Mouse (Mus musculus) thymus, adult 18-20 months (tissue): ENCODE results near the gene Rbbp5.
"Not testable (repeated sequence)": the region's sequence is repeated elsewhere in the genome, so short reads cannot be mapped to it uniquely, and the experiment has no call there.

Source experiments
- DNase-seq, 2 experiments: peaks; one replicate each; pipeline ENCODE4 v3.0.0; 2022; ENCODE audit warnings: mixed read lengths in 2 of 2

Gene Rbbp5

DNA sequence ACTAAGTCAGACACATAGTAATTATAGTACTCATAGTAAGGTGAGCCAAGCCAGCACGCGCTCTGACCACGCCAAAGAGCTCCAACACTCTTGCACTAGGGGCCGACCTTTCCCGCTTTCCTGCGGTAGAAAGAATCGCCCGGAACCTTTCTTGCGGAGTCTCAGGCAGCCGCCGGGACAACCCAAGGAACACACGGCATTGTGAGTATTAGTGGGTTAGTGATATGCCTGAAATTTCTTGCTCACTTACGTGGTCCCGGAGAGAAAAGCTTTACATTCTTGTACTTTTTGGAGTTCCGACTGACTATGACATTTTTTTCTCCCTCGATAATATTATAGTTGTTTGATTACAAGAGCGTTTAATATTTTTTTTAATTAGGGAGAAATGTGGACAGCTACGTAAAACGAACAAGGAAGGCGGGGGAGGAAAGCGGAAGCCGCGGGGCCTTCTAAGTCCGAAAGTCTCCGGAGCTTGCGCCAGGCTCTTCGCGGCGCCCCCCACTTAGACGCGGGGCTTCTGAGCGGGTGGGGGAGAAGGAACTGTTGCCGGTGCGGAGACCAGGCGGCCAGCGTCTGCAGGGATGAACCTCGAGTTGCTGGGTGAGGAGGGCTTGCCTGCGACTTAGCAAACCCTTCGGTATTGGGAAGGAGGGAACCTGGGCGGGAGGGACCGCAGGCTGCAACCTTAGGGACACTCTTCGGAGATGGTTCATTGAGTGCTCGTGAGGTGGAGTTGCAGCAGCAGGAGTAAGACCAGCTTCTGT, at the start of gene Rbbp5:
Gene Rbbp5, plus strand, starts transcription at position 438 of the 764 bp plus-strand sequence.
- DNase-seq = peak; percentile 68 to 72

DNA sequence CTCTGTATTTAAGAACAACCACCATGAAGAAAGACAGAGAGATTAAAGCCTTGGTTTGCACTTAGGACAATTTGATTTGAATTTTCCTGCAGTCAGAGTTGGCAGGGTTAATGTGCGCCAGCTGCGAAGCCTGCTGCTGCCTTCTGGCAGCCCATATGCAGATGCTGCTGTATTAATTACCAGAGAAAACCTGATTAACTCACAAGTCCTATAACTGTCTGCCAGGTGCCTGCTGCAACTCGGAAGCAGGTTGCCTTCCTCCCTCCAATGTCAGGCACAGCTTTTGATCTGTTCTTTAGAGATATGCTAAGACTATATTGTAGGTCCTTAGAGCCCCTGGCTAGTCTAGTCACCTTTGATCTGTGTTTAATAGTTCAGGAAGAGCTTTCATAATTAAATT, 46.3 kb upstream of the Rbbp5 start:
- DNase-seq = no peak

DNA sequence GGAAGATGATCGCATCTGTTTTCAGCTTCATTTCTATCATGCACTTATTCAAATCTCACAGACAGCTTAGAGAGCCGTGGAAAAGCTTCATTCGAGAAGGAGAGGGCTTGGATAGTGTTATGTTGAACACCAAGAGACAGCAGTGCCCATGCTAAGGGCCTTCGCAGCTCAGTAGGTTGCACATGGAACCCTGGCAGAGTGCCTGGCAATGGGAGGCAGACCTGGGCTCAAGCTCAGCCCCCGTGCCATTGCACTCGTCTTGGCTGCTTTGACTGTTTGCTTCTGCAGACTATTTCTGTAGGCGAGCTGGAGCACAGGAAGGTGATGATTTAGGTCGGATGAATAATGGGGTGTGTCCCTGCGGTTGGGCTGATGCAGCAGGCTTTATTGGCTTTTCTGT, 45.4 kb upstream of the Rbbp5 start:
- DNase-seq = no peak

DNA sequence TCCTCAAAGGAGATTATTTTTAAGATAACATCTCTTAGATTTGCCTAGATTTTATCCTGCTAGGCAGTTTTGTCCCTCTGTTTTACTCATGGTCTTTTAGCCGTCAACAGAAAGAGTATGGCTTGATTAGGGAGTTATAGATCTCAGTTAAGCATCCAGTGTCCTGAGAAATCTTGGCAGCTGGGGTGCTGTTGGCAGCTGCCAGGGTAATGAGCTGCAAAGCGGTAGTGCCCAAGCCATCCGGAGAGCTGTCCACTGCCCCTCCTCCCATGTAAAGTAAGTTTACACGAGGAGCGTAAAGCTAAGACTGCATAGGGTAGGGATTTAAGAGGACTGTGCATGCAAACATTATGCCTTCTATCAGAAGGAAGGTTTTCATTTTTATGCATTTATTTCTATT, 43.8 kb upstream of the Rbbp5 start:
- no peak for DNase-seq

DNA sequence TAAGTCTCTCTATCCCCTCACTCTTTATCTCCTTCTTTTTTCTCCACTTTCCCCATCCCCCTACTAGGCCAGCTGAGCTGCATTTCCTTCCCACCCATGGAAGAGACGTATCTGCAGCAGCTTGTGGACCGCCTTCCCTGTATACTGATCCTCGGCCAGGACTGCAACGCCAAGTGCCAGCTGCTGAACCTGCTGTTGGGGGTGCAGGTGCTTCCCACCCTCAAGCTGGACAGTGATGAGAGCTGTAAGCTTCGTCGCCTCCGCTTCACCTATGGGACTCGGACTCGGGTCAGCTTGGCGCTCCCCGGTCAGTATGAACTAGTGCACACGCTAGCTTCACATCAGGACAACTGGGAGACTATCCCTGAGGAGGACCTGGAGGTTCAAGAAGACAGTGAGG, 43.1 kb upstream of the Rbbp5 start:
- no peak for DNase-seq

DNA sequence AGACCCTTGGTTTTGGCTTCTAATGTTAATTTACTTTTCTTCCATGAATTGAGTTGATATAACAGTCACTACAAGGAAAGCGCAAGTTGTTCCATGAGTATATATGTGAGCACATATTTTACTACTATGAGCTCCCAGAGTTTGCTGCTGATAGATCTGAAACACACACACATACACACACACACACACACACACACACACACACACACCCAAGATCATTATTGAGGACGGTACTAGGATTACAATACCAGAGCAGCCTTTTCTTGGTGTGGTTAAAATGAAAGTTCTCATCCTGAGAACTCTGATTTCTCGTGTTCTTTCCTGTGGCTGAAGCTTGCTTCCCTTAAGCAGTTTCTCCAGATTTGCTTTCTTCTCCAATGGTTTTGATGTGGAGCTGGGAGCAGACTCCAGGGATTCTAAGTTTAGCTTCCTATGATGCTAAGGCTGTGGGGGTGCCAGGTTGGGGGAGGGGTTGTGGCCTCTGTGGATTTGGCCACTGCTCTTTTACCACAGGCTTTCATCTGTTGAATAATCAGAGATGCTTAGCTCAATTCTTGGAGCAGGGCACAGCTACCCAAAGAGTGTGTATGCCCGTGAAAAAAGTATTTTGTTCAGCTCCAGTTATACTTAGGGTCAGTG, 40.7 kb upstream of the Rbbp5 start:
- no peak for DNase-seq

DNA sequence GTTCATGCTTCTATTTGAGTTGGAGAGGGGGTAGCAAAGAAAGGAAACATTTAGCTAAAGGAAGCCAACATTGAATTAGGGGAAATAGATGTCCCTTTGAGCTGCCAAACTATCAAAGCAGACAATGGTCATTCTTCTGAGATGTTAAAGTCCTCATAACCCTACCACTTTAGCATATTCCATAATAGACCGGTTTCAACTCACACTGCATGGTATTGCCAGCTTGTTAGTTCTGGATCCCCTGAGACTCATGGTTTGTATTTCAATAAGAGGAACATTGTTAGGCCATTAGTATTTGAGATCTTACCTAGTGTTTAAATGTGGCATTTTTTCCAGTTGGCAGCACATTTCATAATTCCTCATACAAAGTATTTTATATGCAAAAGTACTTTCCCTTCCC, 40.2 kb upstream of the Rbbp5 start:
- DNase-seq = no peak

DNA sequence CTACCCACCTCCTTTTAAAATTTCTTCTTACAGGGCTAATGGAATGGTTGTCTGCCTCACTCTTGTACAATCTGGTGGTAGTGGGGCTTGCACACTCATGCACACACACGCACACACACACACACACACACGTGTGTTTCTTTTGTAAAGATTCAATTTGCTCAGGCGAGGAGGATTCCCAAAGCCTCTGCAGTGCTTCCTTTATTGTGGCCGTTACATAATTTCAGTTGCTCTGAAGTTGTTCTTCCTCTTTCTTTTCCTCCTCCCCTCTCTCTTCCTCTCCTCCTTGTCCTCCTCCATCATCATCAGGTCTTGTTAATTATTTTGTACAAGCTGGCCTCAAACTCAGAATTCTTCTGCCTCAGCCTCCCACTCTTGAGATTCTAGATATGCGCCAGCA, 39.8 kb upstream of the Rbbp5 start:
- no peak for DNase-seq

DNA sequence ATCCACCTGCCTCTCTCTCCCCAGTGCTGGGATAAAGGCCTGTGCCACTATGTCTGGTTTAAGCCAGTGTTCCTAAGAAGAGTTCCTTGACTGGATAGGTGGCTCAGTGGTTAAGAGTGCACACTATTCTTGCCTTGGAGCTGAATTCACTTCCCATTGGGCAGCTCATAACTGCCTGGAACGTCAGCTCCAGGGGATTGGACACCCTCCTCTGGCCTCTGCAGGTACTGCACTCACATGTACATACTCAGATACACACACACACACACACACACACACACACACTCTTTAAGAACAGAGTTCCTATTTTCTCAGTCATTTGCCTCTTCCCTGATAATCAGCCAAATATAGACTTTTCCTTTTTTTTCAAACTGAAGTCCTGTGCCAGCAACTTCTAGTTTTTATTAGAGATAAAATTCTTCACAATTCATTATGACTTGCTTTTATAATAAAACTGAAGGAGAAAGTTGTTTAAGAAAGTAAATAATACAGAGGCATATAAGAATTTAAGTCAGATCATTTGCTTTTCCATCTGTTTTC, 36.2 kb upstream of the Rbbp5 start:
- DNase-seq = no peak

DNA sequence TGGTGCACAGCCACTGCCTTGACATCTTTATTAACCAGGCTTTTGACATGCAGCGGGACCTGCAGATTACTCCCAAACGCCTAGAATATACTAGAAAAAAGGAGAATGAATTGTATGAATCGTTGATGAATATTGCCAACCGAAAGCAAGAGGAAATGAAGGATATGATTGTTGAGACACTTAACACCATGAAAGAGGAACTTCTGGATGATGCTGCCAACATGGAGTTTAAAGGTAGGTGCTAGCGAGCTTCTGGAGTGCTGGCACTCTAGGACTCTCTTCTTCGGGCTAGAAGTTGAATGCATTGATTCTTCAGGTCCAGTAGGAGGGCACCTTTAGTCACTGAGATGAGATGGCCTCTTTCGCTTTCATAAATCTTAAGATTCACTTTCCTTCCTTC, 27.4 kb upstream of the Rbbp5 start:
- DNase-seq = no peak

DNA sequence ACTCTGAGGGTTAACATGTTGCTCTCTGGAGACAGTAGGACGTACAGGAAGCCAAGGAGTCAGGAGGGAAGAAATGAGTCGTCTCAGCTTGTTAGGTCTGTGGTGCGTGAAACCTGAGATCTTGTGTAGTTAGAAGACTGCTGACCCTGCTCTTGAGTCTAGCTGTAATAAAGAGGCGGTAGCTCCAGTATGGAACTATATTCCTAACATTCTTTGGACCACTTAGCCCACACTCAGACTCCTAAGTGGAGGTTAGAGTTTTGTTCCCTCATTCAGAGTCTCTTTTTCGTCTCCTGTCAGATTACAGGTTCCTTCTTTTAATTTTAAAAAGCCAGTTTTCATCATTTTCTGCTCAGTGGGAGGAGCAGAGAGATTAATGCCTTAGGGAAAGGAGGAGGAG, 12.5 kb upstream of the Rbbp5 start:
- no peak for DNase-seq

DNA sequence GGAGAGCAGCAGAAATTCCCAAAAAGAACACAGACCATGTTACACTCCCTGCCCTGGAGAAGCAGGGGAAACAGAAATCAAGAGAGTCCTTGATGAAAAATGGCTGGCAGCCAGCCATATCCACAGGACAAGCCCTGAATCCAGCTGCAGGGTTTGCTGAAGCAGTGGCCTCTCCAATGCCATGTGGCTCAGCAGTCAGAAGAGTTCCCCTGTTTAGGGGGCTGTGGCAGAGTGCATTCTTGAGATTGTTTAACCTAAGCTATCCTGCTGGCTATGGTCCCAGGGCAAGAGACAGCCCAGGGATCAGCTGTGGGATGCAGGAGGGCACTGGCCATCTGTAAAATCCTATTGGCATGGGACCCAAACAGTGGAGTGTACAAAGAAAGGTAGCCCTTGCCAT, 8.2 kb upstream of the Rbbp5 start:
- DNase-seq = no peak

DNA sequence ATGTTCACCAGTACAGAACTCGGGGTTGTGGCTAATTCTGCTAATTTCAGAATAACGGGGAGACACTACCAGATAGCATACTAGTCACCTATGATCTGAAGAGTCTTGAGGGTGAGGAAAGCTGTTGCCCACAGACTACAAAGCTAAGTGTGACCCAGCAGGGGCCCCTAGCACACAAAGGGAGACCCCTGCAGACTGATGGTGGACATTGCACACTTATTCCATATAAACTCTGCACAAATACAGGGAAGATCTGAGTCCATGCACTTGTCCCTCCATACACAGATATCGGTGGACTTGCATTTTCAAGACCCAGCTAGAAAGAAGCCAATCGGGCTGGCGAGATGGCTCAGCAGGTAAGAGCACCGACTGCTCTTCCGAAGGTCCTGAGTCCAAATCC, 7.6 kb upstream of the Rbbp5 start:
- no peak for DNase-seq

DNA sequence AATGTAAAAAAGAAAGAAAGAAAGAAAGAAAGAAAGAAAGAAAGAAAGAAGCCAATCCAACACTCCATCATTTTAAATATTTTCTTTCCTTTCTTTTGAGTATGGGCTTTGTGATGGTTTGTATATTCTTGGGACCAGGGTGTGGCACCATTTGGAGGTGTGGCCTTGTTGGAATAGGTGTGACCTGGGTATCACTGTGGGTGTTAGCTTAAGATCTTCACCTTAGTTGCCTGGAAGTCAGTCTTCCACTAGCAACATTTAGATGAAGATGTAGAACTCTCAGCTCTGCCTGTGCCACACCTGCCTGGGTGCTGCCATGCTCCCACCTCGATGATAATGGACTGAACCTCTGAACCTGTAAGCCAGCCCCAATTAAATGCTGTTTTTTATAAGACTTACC, 7.1 kb upstream of the Rbbp5 start:
- not testable (repeated sequence) for DNase-seq

DNA sequence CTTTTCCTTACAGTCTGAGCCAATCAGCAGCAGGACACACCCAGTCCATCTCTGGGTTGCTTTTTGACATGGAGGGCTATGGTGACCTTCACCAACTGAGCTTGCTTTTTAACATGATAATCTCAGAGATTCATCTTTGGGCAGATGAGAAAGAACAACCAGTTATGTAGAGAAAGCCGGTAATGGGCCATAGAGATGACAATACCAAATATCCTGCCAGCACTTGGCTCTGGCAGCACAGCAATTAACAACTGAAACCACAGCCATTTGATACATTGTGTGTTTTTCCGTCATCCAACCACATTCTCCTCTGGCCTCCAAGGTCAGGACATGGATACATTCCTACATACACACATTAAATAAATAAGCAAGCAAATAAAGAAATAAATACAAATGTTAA, 6.1 kb upstream of the Rbbp5 start:
- no peak for DNase-seq

DNA sequence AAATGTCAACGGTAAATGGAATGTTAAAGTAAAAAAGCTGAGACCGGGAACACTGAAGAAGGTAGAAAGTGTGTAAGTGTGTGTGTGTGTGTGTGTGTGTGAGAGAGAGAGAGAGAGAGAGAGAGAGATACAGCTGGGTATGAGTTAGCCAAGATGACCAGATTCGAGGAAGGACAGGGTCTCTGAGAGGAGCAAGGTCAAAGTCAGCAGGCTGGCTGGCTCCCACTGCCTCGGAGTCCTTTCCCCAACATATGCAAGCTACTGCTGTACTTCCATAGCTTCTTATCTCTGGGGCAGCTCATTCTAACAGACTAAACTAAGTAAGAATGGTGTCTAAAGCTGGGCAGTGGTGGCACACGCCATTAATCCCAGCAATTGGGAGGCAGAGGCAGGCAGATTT, 5.7 kb upstream of the Rbbp5 start:
- DNase-seq = no peak

DNA sequence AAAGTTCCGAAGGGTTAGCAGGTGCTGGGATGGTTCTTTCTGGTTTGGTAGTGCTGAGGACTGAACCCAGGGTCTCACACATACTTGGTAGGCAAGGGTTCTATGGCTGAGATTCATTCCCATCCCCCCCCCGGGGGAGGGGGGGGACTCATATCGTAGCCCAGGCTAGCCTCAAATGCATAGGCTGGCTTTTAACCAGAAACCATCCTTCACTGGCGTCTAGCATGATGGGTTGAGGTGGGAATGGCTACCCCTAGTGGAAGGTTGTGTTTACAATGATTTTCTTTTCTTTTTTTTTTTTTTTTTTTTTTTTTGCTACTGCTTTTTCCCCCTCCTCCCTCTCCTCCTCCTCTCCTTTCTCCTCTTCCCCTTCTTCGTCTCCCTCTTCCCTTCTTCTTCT, 4.6 kb upstream of the Rbbp5 start:
- no peak for DNase-seq

DNA sequence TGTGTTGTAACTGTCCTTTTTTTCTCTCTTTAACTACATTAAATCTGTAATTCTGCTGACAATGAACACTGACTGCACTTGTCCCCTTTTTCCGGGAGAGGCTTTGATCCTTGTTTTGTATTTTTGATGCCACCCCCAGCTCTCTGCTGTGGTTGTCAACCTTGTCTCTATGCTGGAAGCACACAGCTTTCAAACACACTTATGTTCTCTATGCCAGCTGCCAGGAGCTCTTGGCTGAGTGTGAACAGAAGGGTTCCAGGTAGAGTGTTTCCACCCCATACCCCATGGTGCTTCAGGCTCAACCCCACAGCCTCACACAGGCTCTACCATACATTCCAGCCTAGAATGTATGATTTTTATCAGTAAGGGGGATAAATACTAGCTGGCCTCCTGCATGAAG, 2.7 kb upstream of the Rbbp5 start:
- no peak for DNase-seq

DNA sequence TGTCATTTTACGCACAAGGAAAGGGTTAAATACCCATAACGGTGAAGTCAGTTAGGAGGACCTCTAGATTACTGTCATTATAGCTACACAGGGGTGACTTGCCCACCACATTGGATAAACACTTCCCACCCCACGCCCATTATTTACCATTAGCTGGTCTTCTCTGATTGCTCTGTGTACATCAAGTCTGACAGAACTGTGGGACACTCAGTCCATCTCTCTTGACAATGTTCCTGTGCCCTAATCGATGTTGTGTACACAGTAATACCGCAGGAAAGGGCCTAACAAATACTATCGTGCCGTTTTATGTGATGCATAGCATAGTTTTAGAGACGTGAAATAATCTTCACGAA, 614 bp upstream of the Rbbp5 start:
- no peak for DNase-seq

DNA sequence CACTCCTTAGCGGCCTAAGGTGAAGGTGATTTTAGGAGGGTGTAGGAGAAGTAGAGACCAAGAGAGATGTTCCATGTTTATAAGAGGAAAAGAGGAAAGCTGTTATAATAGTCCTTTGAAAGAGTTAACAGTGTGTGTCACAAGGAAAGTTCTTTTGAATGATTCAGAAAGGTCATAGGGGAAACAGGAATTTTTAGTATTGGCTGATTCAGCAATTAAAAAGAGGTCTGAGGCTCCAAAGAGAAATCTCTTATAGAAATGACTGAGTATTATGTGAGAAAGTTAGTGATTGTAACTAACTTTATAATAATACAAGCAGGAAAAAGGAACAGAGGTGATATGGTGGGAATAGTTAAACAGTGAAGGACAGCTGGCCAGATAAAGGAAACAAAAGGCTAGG, 2.3 kb downstream of the Rbbp5 start:
- DNase-seq = no peak

DNA sequence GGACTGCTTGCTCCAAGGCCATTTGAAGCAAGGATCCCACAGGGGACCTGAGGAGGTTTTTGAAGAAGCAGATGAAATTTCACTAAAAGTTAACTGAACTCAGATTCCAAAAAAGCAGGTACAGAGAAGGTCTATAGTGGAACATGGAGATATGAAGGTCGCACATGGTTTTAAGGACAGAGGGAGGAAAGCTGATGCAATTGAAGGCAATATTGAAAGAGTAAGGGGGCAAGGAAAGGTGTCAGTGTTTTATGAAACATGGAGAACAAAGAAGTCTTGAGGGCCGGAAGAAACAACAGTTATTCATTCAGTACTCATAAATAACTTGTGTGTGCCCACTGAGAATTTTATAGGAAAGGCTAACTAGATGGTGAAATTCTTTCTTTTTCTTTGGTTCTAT, 4.5 kb downstream of the Rbbp5 start:
- DNase-seq = no peak

DNA sequence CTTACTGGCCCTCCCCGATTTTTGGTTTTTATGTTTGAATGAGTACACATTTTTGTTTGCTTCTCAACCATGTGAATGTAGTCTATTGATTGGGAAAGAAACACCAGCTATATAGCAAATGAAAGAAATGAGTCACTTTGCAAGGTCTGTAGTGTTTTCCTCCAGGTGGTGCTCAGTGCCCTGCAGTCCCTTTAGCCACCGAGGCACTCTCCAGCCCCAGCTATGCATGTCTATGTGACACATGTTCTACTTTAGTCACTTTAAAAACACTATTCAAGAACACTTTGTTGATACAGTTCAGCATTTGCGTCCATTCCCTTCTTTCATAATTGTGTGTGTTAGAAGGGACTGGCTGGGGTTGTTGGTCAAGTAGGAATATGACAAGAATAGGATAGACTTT, 6.1 kb downstream of the Rbbp5 start:
- DNase-seq = no peak

DNA sequence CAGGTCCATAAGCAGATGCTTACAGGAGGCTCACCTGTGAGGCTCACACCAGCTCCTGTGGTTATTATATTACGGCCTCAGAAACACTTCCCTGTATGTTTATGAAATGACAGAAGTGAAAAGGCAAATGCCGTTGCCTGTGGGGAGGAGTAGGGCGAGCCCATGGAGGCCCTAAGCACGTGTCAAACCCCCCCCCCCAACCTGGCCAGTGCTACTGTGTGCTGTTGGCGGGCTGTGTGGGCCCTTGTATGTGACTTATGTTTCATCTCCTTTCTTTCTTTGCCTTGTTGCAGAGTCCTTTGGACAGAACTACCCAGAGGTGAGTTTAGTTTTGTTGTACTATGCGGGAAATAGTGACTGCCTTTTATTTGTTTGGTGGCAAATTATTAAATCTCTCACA, 6.6 kb downstream of the Rbbp5 start:
- DNase-seq = no peak

DNA sequence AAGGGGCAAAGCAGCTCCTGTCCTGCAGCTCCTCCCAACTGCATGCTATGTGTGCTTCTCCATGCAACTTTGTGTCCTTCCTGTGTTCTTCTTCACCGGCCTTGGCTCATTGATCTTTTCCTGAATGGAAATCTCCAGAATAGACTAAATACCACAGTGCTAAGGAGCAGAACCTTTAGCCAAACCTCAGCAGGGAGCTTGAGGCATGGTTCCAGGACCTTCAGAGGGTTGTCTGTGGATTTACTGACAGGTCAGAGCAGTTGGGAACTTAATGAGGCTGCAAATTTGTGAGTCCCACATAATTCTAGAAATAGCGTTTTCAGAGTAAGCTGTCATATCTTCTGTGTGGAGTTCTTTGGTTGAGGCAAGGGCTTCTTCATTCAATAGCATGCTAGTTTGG, 23.4 kb downstream of the Rbbp5 start:
- no peak for DNase-seq

DNA sequence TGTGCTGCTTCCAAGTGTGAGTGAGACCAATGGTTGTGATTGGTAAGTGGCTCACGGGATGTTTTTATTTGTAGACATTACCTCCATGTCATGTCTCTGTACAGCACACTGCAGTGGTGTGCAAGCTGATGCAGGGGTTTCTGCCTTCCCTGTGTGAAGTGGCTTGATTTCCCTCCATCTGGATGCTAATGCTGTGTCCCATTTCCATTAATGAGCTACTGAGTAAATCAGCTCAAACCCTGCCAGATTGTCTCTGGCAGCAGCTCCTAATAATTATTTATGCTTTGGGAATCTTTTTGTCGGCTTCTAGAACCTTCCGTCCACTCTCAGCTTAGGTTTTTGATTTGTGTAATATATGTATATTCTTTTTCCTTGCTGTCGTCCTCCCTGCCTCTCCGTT, 28.0 kb downstream of the Rbbp5 start:
- no peak for DNase-seq
